Comparison of ENCODE assay signal across 8 mouse cellular contexts in the genomic region with DNA sequence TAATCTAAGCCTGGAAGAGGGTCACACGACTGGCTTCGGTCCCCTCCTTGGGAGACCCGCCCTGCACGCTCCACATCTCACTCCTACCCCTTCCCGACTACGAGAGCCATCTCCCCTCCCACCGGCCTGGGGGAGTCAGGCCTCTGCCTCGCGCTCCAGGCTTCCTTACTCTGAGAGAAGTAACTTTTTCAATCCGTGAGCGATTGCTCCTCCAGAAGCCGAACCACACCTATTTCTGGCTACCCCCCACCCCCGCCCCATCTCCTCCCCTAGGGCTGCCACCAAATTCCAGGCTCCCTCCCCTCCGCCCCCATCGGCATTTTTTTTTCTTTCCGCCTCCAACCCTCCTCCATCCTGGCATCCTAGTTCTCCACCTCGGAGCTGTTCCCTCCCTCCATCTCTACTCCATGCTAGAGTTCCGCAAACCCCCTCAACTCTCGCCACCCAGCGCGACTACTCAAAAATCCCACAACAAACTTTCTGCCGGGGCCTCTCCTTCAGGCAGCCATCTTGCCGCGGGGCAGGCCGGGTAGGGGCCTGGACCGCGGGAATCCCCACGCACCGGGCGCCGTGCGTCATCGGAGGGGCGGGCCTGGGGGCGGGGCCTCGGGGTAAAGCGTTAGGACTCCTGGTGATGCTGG. TPM values are rescaled to one million over a fixed set of nuclear protein-coding genes. Genes with fewer than 3 reads are reported as not detected.
DNase-seq lines count a peak whose midpoint lies in the region.

A gene (minus strand): TSS at position 544 of the 641 bp plus-strand sequence.

- H3K27me3 ChIP-seq in hindbrain, embryonic 10.5 days (ENCODE audit: insufficient read depth, poor library complexity, severe bottlenecking), result 0 out of 2 replicates have a peak, but pooled peaks cover 3% of the 10 kb centered on the region

- under 1% methylated on average over 37 of the region's 37 CpGs for WGBS in hindbrain, embryonic 10.5 days

- no peaks in the 10 kb centered on the region for H3K9me3 ChIP-seq in hindbrain, embryonic 10.5 days

- peak within 1 kb of the TSS; percentile 90 for H3K27ac ChIP-seq in hindbrain, embryonic 10.5 days

- peaks cover 56% of the 10 kb centered on the region for H3K4me1 ChIP-seq in hindbrain, embryonic 10.5 days (replicated peaks)

- peak within 1 kb of the TSS; percentile 86 for H3K4me3 ChIP-seq in hindbrain, embryonic 10.5 days

- peaks cover 34% of the 10 kb centered on the region for H3K36me3 ChIP-seq in hindbrain, embryonic 10.5 days

- DNase-seq in R1 (ENCODE audit: low read depth, low spot score), result peak; percentile 95
- DNase-seq in cerebellum, adult 9-11 months, result peak; percentile 81
- DNase-seq in frontal cortex, adult 2 months (ENCODE audit: extremely low spot score in 1 of 2, low spot score in 1 of 2), result peak in 1 of 2 experiments; percentile 86
- DNase-seq in hindbrain, embryonic 10.5 days (ENCODE audit: low spot score), result peak; percentile 94
- peak; percentile 78 to 82 for DNase-seq in layer of hippocampus, postnatal 10 days (ENCODE audit: low spot score in 2 of 2)
- peak; percentile 80 for DNase-seq in lung, postnatal 25 days (ENCODE audit: low spot score)
- DNase-seq in retina, adult 2 months (ENCODE audit: low read depth, low spot score), result peak; percentile 67
- peak; percentile 79 to 82 for DNase-seq in thymus, postnatal 36 days

RNA-seq across cellular contexts. Expression of the gene that starts here (rescaled TPM):
- polyA plus RNA-seq in frontal cortex, adult 2 months (2012; rRNA removed), result 44.4 and 51.5 TPM in 2 replicates
- 60.1 and 67.3 TPM in 2 replicates for polyA plus RNA-seq in hindbrain, embryonic 10.5 days (2016; fragmentation: Nextera tagmentation; extraction: Ambion mirVana)
- 10 to 100 TPM; 39.0 to 41.0 TPM for total RNA-seq in layer of hippocampus, postnatal 10 days (2021)
